Mouse (Mus musculus) fibroblast of lung, adult 2 months (primary cell): ENCODE measurements at regions not wholly inside any gene's neighbourhood (a gene's known extent, or its start where the extent isn't known, plus 50 kb on each side); places are given as distances from the start of the nearest gene placed in this dataset.
"Not testable (repeated sequence)": the region's sequence is repeated elsewhere in the genome, so short reads cannot be mapped to it uniquely, and the experiment has no call there.

Source experiments
- DNase-seq: peaks from one replicate; pipeline ENCODE4 v3.0.0-alpha.2; 2011; ENCODE audit warnings: low read depth

DNA sequence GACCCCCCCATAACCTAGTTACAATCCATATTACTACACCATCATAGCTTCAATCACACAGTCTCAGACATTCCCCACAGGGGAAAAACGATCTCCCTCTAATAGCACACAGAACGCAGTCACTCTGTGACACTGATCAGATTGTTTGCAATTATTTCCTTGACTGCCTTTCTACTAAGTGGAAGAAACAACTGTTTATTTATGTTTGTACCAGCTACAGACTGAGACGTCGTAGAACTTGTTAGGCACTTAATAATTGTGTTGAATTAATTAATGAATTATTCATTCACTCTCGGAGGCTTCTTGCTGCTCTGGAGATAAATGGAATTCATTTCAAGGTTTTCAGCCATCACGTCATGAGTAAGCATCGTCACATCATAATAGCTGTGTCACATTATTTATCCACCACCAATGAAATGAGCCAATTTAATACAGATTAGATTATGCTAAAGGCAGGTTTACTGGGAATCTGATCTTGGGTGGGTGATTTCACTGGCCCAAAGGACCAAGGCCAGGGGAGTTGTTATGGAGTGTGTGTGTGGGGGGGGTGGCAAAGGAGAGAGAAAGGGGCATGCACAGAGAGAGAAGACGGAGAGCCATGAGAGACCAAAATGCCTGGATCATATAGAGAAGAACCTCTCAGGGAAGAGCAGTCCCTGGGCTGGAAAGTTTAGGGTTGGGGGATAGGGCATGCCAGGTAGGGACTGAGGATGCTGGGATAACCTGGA is 355.7 kb upstream of the Zwint start:
- DNase-seq: no peak

DNA sequence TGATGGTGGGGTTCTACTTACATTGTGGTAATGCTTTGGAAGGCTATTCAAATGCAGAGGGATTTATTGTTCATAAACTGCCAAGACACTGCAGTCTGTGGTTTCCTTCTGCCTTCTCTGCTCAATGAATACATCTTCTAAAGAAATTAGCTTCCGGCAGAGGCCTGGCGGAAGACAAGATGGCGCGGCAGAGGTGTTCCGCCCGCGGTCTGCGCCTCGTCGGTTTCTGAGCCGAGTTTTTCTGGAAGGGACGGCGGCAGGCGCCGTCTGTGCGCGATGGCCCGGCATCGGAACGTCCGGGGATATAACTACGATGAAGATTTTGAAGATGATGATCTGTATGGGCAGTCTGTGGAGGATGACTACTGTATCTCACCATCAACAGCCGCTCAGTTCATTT is 345.6 kb upstream of the Zwint start:
- not testable (repeated sequence) for DNase-seq

DNA sequence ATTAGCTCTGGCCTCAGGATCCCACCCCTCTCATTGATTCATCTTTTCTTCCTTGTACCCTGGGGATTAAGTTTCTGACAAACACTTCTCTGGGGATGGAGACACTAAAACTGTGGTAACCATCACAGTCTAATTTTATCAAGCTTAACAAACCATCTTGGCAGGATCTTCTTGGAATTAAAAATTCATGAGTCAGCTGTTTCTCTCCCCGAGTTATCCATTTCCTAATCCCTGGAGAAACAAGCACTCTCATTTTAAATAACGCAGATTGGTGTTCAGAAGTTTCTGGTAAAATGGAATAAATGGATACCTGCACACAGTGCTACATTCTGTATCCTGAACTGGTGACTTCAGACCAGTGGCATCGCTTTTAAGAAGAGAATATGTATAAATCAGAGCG is 336.3 kb upstream of the Zwint start:
- no peak for DNase-seq

DNA sequence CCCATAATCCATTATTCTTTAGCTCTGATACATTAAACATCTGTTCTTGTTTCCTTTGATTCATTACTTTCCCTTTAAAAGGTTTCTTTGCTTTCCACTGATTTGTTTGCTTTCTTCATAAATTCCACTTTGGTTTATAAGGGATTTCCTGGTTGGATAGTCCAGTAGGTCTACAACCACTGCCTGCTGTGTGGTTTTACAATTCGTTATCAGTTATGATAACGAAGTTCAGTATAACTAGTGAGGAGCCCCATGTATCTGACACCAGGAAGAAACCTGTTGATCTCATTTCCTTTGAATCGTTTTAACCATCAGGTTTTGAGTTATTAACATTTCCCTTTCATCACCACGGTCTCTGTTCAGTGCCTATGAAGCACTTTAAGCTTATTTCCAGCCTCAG is 334.3 kb upstream of the Zwint start:
- DNase-seq: no peak

DNA sequence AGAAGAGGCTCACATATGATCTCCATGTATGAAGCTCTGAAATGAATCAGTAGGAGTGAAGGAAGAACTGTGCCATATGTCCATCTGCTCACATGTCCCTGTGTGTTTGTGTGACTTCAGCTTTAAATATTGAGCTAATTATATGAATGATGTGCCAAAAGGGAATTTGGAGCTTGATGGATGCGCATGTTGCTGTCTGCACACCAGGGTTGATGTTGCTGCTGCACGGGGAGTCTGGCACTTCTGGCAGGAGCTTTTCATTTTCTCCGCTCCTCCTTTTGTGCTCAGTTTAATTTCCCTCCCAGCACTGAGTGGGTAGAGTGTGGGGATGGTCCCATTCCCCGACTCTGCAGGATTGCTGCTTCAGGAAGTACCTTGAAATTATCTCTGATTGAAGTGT is 328.0 kb upstream of the Zwint start:
- DNase-seq: no peak

DNA sequence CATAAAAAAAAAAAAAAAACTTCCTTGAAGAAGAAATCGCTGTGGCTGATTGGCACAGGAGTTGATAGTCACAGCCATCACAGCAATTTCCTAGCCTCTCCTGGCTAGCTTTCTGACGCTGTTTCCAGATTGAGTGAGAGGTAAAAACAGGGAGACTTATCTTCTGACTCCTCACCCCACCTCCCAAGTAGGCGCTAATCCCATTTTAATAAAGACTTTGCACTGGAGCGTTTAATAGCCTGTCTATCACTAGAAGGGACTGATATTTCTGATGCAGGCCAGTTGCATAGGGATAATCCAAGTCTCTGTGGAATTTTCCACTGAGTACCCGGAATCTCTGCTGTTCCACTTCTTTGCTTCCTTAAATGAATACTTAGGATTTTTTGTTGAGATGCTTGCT is 307.4 kb upstream of the Zwint start:
- DNase-seq: no peak

DNA sequence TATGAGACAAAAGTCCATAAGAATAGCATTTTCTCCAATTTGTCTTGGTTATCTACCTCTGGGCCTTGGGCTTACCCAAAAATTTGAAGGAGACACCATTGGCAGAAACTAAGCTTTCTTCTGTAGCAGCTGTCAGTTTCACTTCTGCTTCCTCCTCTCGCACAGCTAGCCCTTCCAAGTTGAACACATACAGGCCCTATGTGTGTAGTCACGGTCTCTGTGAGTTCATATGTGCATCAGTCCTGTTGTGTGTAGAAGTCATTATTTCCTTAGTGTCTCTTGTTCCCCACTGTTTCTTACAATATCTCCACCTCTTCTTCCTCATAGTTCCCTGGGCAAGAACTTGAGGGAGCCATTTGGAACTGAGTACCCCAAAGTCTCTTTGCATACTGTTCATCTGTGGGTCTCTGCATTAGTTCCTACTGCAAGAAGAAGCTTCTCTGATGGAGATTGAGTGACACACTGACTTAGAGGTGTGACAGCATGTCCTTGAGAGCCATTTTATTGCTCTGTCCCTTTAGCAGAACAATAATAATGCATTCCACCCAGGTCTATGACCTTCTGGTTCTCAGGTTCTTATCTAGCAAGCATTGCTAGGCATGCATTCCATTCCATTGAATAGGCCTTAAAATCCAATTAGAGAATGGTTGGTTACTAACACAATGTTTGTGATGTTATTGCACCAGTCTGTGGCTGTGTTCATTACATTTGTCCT is 306.5 kb upstream of the Zwint start:
- no peak for DNase-seq

DNA sequence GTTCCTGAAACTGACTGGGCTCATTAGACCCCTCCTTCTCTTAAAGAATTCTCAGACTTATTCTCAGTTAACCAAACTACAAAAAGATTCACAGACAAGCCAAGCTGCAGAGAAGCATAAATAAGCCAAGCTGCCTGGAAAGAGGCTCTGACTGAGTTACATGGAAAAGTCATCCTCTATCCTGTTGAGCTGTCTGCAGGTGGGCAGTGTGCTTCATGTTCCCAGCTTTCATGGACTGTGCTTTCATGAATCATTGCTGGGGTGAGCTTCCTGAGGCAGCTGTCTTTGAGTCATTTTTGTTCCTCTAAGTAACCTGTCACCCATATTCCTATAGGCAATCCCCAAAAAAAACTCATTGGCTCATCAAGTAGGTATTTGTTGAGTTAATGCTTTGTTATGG is 301.8 kb upstream of the Zwint start:
- DNase-seq: no peak

DNA sequence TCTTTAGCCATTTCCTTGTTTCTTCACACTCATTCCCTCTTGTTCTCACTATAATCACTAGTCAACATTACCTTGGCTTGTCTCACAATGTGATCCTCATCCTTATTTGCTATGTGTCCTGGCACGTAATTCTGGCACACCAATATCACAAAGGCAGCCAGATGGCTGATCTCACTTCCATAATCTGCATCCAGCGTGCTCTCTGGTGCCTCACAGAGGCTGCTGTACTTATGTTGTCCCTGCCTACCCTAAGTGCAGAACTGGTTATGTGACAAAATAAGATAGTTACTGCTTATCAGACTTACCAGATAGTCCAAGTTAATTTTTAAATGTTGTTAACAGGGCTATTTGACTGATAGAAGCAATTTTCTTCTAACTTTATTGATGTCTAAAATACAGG is 301.1 kb upstream of the Zwint start:
- no peak for DNase-seq

DNA sequence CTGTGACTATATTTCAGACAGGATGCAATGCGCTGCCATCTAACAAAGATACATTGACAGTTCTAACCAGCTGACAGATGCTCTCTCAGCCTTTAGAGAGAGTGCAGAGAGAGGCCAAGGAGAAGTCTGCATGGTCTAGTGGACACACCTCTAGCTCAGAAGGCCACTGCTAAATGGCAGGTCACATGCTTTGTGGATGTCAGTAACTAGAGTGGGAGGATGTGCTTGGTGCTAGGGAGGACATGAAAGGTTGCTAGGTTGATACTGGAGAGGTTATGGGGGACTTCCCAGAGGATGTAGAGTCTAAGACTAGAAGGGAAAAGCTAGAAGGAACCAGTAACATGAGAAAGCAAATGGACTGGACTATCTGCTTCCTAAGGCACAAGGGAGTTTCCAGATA is 271.3 kb upstream of the Zwint start:
- DNase-seq: no peak

DNA sequence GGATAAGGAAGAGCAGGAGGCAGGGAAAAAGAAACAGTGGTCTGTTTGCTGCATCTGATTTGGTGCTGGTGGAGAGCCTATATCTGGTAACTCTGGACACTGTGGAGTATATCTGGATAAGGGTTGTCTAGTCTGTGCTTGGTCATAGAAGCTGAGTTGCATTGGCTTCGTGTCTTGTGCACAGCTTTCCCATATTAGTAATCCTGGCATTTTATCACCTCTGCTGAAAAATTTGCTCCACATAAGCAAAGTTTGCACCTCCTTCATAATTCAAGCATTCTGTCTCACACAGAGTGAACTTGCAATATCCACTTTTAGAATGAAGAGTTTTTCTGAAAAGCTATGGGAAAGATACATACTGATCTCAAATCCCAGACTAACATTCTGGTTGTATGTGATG is 269.8 kb upstream of the Zwint start:
- DNase-seq: no peak

DNA sequence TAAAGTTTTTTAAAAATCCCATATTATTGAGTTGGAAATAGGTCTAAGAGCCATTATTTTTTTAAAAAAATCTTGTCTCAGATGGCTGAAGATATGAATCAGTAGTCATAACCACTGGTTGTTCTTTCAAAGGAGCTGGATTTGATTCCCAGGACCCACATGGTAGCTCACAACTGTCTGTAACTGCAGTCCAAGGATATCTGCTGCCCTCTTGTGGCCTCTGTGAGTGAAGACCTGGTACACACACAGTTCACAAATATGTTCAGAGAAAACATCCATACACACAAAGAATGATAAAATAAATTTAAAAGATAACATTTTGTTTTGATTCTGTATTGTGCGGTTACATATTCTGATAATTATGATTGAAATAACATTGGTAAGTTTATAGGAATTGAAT is 263.2 kb upstream of the Zwint start:
- DNase-seq: no peak

DNA sequence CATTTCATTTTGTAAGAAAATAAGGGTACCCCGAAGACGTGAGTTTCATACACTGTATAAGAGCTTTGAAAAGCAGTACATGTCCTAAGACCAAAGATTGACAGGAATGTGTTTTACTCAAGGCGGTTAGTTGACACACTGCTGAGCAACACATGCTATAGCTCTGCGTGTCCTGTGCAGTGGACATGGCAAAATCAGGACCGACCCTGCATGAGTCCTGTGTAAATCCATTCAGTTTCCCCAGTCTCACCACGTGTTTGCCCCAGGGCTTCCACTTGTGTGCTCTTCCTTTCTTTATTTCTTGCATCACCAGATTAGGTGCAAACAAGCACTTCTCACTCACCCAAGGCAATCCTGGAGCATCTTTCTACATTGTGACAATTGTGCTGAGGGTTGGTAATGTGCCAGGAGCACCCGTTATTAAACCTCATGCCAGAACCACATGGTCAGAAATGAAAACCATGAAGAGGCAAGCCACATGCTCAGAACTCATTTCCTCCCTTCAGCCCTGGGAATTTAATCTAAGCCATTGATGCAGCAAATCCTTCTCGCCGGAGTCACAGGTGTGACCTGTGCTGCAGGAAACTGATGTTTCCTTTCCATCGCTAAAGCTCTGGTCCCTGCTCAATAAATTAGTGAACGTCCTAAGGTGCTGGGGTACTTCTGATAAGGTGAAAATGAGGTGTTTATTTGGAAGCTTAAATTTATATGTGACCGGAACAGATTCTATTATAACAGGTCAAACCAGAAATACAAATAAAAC is 261.2 kb upstream of the Zwint start:
- DNase-seq: no peak

DNA sequence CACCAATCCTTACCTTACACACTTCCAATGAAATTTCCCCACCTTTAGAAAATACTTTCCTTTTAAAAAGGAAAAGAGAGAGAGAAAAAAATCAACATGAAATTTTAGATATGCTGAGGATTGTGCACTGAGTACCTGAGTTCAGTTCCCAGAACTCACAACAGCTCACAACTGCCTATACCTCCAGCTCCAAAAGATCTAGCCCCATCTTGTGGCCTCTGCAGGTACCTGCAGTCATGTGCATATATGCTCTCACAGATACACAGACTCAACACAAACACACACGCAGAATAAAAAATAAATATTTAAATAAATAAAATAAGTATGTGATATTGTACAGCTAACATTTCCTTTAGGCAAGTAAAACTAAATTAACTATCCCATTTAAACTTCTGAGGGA is 260.3 kb upstream of the Zwint start:
- no peak for DNase-seq

DNA sequence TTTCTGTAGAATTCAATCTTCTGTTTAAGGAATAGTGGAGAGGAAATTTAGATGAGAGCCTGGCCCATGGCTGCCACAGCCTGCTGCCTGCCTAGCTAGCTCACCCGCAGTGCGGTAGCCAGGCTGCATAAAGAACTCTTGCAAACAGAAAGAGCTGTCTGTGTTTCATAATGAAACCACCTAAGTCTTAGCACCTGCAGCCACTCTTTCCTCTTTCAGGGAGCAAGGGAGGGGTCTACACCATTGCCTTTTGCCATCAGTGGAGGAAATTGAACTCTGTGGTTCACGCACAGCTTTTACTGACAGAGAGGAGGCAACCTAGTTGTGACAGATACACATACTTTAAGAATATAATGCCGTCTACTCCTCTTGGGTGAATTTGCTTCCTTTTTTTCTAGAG is 251.4 kb upstream of the Zwint start:
- no peak for DNase-seq

DNA sequence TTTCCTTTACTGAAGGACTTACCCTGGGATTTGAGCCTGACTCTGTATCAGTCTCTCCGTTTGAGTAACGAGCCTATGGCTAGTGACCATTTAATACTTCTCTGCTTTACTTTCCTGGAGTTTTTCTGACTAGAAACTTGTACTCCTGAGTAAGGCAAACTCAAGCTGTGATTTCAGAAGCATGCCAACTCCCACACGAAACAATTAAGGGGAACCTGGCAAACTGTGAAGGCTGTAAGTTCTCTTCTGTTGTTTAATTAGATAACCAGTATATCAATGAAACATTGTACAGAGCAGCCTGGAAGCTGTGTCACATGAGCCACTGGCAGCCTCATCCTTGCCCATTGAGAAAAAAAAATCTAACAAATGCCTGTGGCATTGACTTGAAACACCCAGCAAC is 244.3 kb upstream of the Zwint start:
- DNase-seq: no peak

DNA sequence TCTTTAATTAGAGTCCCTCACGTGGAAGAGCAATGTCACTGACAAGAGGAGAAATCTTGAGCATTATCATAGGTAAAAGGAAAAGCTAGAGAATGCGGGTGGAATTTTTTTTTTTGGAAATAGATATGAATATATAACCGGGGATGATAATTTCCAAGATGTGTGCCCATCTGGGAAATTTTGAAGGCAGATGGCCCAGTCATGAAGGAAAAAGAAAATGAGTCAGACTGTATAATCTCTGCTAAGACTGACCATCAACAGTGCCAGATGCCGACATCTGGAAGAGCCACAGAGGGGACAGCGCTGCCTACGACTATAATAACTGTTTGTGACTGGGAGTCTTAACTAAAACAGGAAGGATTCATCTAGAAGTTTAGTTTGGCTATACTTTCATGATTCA is 243.0 kb upstream of the Zwint start:
- no peak for DNase-seq

DNA sequence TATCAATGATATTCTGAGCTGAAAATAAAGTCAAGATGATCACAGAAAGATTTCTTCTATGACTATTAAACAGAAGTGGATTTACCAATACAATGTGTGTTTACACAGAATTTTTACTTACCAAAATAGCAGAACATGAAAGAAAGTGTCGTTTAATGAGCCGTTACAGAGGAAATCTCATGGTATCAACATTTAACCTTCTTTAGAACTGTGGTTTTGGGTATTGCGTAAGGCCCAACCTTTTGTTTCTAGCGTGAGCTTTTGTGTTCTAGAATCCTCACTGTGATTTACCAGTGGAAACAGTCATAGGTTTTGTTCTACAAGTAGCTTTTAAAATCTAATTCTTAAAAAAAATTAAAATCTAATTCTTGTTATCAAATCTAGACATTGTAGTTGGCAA is 200.0 kb upstream of the Zwint start:
- DNase-seq: no peak

DNA sequence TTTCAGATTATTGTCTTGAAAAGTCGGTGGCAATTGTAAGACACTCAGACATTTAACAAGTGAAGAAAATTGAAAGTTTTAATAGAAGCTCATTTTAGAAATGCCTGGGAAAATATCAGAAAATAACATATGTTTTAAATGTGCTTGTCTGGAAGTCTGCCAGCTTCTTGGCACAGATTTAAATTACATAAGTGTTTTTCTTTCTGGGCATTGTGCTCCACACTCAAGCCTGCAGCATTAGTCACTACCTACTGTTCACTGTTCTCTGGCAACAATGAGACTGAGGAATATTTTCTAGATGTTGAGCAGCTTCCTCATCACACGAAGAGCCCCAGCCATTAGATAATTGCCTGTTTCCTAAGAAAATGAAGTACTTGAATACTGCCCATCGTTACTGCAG is 170.3 kb upstream of the Zwint start:
- DNase-seq: peak; percentile 65

DNA sequence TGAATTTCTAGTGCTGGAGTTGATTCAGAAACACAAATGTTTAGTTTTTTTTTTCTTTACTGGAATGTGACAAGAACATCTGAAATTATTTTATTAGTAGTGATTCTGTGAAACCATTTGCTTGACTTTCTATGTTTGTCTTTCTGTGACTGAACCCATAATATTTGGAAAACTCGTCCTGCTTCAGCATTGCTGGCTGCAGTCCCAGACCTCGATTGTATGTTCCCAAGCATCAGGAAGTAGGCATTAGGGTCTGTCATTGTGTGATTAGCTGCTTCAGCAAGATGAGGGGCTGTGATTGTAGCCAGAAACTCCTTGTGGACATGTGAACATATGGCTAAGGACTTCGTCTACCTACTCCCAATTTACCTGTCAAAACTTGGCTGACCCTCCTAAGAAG is 122.2 kb upstream of the Zwint start:
- no peak for DNase-seq

DNA sequence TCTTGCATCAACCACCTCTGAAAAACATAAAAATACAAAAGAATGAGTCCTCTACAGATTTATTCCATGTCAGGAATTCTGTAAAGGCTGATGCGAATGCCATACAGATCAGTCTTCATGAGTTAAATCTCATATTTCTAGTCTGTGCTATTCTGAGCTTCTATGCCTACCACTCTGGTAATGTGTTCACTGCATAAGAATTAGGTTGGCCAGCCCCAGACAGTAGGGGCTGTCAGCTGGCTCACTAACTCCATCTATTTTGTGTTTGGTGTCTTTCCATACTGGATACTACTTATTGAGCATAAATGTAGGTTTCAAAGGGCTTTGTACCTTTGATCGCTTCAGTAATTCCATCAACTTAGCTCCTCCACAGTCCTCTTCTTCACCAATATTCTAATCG is 121.2 kb upstream of the Zwint start:
- DNase-seq: no peak

DNA sequence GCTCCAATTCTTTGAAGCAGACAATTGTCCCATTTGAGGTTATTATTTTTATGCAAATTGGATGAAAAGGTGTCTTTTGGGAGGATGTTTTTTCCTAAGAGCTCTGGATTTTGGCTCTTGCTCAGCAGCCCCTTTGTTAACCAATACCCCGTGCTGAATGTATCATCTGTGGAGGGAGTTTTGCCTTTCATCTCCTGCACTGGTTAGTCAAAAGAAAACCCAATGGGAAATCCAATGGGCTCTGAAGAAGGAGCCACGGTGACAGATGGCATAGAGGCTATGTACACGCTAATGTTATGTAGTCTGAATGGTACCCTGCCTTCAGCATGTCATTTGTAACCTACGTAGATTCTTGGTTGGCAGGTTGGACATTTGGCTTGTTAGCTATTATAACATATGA is 120.8 kb upstream of the Zwint start:
- DNase-seq: no peak

DNA sequence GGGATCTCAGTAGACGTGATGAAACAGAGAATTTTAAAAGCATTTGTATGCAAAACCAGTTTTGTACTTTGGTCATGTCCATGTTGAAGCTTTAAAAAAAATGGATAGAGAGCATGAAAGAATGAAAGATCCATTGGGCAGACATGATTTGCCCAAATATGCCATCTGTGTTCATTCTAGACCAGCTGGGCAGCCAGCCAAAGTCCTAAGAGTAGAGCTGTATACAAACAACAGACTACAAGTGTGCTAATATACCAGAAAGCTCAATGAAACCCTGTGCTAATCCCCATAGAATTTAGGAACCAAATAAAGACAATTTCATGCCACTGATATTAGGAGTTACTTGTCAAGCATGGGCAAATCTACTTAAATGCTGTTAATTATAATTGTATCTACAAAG is 105.1 kb upstream of the Zwint start:
- no peak for DNase-seq
